Mouse (Mus musculus) C2C12 (cell line): ENCODE data around the gene Plcb4.

ENCODE experiments used
- CTCF ChIP-seq: IDR thresholded peaks from one replicate; pipeline ENCODE4 v1.5.1; 2011; ENCODE audit not compliant: control insufficient read depth, insufficient read depth, insufficient read length
- FOSL1 ChIP-seq: IDR thresholded peaks from one replicate; pipeline ENCODE4 v1.8.0; 2011; ENCODE audit warnings: mild to moderate bottlenecking, low read length; ENCODE audit not compliant: poor library complexity, insufficient read depth, severe bottlenecking
- MAX ChIP-seq: IDR thresholded peaks from one replicate; pipeline ENCODE4 v1.6.1; 2011; ENCODE audit warnings: mild to moderate bottlenecking, control low read depth
- MYOD1 ChIP-seq: IDR thresholded peaks from one replicate; pipeline ENCODE4 v1.6.1; 2011; ENCODE audit warnings: low read depth; ENCODE audit not compliant: control insufficient read depth, insufficient read length
- USF1 ChIP-seq: IDR thresholded peaks from one replicate; pipeline ENCODE4 v1.6.1; 2011; ENCODE audit warnings: low read depth, mild to moderate bottlenecking, control low read depth, moderate library complexity

- no peak for TF ChIP-seq CTCF
- TF ChIP-seq USF1 = no peak
- TF ChIP-seq MAX = no peak
- TF ChIP-seq FOSL1 = no peak
- TF ChIP-seq MYOD1 = no peak
Measured at GRCm38 (mm10) chr2:135796684-135797083, 137.9 kb downstream of the Plcb4 start.
